Mouse (Mus musculus) kidney, postnatal 25 days (tissue): ENCODE data around the gene Hs1bp3.

Source experiments
- DNase-seq, 2 experiments: peaks; one replicate each; pipeline ENCODE4 v3.0.0; 2021; ENCODE audit warnings: mixed read lengths in 2 of 2

The Hs1bp3 gene

DNA sequence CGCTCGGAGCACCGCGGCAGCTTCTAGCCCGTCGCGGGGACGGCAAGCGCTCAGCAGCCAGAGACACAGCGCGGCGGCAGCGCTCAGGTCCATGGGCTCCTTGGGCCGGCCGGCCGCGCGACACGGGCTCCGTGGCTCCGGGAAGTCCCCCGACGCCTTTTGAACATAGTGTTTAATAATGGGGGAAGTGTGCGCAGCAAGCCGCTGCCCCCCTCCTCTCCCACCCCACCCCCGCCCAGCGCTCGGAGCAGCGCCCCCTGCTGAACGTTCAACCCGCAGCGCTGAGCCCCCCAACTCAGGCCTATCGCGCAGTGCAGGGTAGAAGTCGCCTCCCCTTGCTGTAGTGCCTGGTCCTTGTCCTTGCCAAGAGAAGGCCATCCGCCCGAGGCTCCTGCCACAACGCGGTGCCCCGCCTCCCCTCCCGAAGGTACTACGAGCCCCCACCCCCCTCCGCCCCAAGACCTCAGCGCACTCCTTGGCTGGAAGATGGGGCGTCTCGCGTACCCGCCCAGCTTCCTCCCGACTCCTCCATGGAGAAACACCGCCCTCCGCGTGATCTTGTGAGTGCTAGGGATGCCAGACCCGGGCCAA, 11.3 kb upstream of the Hs1bp3 start, which contains the start of gene Gdf7:
Gene Gdf7, minus strand, starts transcription at position 114 of the 591 bp plus-strand sequence.
- DNase-seq: no peak

DNA sequence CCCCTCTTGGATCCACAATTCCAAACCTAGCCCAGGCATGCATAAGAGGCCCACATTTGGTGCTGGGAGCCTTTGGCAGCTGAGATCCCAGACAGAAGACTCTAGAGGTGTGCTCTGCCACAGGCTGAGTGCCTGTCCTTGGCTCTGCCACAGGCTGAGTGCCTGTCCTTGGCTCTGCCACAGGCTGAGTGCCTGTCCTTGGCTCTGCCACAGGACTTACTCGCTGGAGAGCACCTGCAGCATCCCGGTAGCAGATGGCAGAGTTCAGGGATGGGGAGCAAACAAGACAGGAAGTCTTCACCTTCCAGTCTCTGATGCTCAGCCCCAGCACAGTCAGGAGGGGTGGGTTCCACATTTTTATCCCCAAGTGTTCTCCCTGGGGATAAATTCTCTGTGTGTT, 8.0 kb upstream of the Hs1bp3 start:
- DNase-seq: no peak

DNA sequence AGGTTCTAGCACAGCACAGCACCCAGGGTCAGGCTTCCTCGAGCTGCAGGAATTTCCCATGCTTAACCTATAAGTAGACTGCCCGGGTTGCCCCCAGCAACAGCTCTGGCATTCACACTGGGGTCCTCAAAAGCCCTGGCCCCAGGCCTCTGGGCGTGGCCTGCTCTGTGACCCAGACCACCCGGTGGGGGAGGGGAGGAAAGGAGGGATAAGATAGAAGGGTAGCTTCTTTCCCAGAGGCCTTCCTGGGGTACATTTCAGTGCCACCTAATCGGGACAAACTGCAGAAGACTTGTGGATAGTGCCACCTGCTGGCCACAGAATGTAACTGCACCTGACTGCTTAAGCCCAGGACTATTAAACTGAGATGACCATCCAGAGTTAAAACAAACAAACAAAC, 6.8 kb upstream of the Hs1bp3 start:
- DNase-seq: peak; percentile 59 to 73

GRCm38 (mm10) chr12:8306910-8307309, 6.3 kb upstream of the Hs1bp3 start:
- DNase-seq: no peak

DNA sequence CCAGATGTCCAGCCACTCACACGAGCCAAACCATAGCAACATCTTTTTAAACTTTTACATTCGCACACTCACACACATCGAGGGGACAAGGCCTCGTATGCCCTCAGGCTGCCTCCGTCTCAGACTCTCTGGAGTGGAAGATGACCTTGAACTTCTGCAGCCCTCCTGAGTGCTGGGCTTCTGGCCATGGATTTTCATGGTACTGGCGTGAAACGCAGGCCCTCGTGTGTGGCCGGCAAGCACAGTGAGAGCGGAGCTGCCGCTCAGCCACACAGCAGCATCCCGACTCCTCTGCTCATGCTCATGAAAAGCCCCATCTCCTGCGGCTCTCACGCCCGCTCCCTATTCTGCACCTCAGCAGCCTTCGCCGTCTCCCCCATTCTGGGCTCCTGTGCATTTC, 2.2 kb upstream of the Hs1bp3 start:
- no peak for DNase-seq

GRCm38 (mm10) chr12:8312266-8312665, 966 bp upstream of the Hs1bp3 start:
- no peak for DNase-seq

GRCm38 (mm10) chr12:8313773-8314172, 541 bp downstream of the Hs1bp3 start:
- no peak for DNase-seq

GRCm38 (mm10) chr12:8316541-8316940, 3.3 kb downstream of the Hs1bp3 start:
- DNase-seq: no peak

DNA sequence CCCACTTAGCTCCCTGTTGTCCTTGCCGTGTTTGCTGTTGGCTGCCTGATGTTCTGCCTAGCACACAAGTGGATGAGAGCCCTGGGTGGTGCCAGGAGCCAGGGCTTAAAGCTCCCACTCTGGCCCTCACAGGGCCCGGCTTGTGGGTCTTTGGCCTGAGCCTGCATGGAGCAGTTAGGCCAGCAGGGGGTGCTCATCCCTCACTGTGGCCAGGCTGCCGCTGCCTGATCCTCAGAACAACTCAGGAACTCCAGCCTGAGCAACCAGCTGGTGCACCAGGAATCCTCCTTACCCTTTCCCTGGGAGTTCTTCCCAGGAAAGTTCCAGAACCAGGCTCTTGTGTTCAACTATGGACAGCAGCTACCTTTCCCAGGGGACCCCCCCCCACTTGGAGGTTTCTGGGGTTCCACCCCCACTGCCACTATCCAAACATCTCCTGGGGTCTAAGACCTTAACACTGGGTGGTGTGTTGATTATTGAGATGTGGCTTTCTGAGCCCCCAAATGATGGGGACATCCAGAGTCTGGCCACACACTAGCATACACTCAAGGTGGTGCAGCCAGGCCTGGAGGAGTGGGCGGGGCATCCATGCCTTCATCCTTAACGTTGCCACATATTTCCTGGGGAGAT, 7.0 kb downstream of the Hs1bp3 start:
- peak; percentile 81 to 88 for DNase-seq

DNA sequence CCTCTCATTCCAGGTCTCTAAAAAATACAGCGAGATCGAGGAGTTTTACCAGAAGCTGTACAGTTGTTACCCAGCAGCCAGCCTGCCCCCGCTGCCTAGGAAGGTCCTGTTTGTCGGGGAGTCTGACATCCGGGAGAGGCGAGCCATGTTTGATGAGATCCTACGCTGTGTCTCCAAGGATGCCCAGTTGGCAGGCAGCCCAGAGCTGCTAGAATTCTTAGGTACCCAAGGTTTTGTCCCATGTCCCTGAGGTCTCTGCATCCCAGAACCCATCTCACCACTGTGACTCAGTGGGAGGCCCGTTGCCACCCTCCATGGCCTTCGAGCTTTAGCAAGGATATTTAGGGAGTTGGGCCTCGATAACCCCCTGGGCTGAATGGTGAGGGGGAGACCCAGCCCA, 8.3 kb downstream of the Hs1bp3 start:
- DNase-seq: no peak

DNA sequence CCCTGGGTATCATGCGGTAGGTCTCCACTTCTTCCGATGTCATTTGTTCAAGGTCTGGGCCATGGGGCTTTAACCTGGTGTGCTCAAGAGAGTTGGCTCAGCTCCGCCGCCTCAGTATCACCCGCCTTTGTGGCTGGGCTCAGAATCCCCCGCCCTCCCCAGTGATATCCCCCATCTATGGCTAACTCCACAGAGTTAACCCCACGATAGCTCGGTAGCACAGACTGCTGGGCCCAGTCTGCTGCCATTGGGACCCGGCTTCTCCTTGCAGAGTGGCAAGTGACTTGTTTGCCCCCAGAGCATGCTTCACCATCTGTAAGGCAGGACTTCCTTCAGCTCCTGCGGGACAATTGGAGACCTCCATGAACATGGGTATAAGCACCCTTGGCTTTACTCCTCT, 10.9 kb downstream of the Hs1bp3 start:
- no peak for DNase-seq

DNA sequence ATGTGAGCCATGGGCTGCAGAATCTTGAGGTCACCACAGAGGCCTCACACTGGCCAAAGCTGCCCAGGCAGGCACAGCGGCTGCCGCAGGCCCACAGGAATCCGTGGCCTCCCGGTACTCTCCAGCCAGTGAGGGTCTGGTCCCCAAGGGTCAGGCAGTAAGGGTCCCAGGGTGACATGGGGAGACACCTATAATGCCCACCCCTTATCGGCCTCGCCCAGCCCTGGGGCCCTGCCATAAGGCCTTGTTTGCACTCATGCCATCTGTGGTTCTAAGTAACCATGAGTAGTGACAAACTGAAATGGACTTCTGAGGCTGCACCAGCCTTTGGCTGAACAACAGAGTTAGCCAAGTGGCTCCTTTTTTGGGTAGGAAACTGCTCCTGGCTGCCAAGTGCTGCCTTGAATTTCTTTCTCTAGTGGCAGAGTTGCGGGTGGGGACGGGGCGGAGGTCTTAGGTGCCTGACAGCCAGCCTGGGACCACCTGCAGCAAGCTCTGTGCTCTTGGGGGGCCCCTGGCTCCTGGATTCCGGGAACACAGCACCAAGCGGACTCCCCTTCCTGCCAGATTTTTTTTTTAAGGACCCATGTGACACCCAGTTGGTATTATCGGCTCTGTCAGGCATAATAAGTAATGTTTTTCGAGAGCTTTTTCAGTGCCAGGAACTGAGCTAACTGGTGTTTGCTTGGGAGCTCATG, 12.2 kb downstream of the Hs1bp3 start:
- DNase-seq: no peak

DNA sequence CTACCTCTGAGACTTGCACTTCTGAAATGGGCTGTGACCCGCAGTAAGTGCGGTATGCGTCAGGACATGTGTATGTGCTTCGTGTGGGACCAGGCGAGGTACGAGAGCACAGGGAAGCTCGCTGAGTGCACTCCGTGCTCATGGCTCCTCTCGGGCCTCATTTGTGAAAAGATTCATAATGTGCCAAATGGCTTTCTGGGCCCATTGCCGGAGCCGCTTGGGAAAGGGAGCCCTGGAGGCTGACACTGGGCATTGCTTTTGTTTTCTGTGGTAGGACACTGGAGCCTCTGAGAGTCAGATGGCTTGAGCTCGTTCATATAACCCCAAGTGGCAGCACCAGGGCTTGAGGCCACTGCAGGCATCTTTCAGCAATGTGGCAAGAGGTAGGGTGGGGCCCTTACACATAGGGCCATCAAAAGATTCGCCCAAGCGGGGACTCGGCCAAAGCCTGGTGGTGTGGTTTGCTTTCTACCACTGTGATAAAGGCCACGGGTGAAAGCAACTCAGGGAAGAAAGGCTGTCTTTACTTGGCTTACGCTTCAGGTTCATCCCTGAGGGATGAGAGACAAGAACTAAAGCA, 12.8 kb downstream of the Hs1bp3 start:
- DNase-seq: no peak

- DNase-seq: peak; percentile 92 to 95
Observed at GRCm38 (mm10) chr12:8326825-8327674, 13.8 kb downstream of the Hs1bp3 start.

GRCm38 (mm10) chr12:8327675-8328053, 14.4 kb downstream of the Hs1bp3 start:
- DNase-seq: no peak

GRCm38 (mm10) chr12:8329236-8329635, 16.0 kb downstream of the Hs1bp3 start:
- DNase-seq: no peak

- DNase-seq: no peak
Observed at GRCm38 (mm10) chr12:8331489-8332173, 18.4 kb downstream of the Hs1bp3 start.

- DNase-seq: no peak
Observed at GRCm38 (mm10) chr12:8332174-8332542, 18.9 kb downstream of the Hs1bp3 start.

GRCm38 (mm10) chr12:8333617-8334016, 20.4 kb downstream of the Hs1bp3 start:
- no peak for DNase-seq

- DNase-seq: peak; percentile 48 to 68
Observed at GRCm38 (mm10) chr12:8334261-8334660, 21.0 kb downstream of the Hs1bp3 start.

GRCm38 (mm10) chr12:8335503-8335902, 22.3 kb downstream of the Hs1bp3 start:
- no peak for DNase-seq

GRCm38 (mm10) chr12:8336601-8337285, 23.5 kb downstream of the Hs1bp3 start:
- DNase-seq: no peak
